Mouse (Mus musculus) kidney, adult 18-20 months (tissue): ENCODE data around the gene Klk11.

Experiments
- DNase-seq: peaks from one replicate; pipeline ENCODE4 v3.0.0; 2021

The Klk11 gene

DNA sequence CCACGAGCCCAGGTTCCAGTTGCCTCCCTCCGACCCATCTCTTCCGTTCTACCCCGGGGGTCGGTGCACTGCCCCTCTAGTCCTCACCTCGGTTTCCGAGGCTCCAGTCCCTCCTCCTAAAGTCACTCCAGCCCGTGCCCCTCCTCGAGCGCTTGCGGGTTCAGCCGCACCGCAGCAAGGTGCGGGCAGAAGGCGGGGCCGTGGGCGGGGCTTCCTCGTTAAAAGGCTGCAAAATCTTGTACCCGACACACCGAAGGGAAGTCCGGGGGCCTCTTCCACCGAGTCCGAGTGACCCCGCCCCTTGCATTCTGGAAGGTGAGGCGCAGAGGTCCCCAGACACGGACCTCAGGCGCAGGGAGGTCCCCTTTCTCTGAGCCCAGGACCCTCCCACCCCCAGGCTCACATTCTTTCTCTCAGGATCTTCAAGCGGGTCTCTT is 22.9 kb downstream of the Klk11 start, which contains the start of gene Klk8:
TSS of gene Klk8 (plus strand) at position 245 of the 437 bp plus-strand sequence.
- DNase-seq, result peak; percentile 17

DNA sequence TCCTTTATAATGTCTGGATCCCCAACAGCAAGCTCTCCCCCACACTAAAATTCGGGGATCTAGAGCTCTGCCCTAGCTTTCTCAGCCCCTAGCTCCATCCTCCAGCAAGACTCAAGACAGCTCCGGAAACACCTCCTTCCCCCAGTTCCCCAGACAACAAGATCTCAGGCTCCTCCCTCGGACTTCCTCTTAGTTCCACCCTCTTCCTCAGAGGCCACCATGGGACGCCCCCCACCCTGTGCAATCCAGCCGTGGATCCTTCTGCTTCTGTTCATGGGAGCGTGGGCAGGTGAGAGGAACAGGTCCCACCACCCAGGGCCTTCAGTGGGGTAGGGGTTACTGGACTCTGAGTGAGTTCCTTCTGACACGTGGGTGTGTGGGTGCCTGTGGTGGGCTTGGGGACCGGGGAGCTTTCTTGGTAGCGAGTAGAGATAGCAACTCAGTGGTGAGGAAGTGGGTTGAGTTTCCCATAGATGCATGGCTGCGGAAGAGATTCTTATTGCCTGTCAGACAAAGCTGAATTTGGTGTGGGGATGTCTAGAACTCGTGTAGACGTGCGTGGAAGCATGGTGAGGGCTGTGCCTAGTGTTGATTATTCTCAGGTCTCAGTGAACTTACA is 23.5 kb downstream of the Klk11 start:
- DNase-seq, result no peak

DNA sequence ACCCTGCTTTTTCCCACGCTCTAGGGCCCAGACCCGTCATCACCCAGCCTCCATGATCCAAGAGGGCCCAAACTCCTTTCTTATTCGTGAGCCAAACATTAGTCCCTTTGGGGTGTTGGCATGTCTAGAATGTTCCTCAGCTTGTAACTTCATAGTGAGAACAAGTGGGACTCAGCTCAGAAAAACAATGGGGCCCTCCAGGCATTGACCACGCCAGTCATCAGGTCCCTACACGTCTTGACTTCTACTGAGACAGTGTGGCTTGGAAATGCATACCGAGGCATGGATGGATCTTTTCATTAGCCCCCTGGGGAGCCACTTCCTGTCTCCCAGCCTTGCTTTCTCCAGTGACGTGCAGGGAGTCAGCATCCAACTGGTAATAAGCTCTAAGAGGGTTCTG is 25.5 kb downstream of the Klk11 start:
- no peak for DNase-seq

DNA sequence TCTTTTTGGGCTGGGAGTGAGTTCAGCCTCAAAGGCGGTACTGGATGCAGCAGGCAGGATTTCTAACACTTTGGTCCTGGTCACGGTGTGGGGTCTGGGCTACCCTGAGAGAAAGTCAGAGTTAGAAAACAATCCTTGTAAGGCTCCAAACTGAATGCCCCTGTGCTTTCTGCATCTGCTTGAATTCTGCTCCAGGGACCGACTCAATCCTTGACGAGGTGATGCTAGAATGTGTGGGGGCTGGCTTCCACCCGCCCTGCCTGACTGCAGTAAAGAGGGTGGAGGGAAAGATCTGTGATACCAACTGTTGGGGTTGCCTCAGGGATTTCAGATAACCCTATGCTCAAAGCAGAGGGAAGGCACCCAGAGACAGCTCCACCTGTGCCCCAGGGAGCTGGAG is 36.6 kb downstream of the Klk11 start, which contains the start of gene Klk7:
TSS of gene Klk7 (plus strand) at position 301 of the 400 bp plus-strand sequence.
- no peak for DNase-seq

DNA sequence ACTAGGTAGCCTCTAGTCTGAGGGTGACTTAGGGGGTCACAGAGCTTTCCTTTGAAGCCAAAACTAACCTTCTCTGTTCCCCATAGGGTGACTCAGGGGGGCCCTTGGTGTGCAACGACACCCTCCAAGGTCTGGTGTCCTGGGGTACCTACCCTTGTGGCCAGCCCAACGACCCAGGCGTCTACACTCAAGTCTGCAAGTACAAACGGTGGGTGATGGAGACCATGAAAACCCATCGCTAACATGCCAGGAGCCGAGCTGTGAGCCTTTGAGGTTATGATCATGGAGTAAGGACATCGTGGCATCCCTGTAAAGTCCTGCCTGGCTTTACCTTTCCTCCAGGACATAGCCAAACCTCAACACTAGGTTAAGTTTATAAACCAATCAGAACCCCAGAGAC is 40.8 kb downstream of the Klk11 start:
- DNase-seq, result no peak

DNA sequence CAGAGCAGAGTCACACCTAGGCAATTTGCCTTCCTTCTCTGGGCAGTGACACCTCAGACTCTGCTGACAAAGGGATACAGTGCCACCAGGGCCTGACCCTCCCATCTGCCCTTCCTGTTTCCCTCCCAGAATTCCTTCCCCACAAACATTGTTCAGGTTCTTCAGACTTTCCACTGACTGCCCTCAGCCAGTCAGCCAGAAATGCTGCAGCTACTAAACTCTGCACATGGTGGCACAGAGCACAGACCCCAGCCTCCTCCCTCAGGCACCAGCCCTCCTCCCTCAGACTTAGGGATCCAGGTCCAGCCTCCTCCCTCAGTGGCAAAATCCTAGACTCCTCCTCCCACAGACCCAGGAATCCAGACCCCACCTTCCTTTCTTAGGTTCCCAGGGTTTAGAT is 42.3 kb downstream of the Klk11 start:
- DNase-seq, result no peak

DNA sequence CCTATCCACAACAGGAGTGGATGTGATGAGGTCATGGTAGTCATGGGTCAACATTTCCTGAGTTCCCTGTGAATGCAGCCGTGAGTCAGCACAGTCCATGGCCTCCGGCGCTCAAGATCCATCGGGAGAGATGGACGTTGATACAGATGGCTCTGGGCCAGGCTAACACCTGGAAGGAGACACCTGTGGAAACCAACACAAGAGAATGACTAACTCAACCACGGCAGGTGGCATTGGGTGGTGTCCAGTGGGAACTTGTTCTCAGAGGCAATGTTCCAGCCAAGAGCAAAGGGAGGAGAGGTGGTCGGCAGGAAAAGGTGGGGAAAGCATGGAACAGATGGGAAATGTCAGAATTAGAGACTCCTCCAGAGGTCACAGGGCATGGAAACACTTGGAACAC is 47.2 kb downstream of the Klk11 start:
- DNase-seq, result no peak

DNA sequence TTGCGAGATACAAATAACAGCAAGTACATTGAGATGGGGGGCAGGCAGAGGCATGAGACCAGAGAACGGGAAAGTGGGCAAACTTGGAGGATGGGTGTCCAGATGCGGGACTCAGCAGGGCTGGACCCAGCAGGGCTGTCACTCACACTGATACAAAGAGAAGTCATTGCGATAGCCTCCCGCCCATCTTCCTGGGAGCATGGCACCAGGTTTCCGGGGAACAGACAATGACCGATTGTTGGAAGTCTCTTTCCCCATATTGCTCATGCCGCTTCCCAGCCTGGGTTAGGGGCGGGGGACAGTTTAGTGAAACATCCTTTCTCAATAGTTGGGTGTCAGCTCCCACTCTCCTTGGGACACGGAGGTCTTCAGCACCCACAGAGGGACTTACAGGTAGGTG is 49.8 kb downstream of the Klk11 start, which contains the start of gene Klk6:
TSS of gene Klk6 (plus strand) at position 301 of the 400 bp plus-strand sequence.
- no peak for DNase-seq

DNA sequence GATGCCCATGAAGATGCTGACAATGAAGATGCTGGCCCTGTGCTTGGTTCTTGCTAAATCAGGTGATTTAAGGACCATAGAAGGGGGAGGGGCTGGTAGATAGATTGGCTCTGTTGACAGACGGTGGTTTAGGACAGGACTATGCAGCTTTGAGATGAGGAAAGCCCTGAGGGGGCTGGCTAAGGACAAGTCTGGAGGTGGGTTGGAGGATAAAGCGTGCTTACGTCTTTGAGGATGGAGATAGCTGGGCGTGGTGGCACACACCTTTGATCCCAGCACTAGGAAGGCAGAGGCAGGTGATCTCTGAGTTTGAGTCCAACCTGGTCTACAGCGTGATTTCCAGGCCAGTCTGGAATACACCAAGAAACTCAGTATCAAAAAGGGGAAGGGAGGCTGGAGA is 51.7 kb downstream of the Klk11 start:
- DNase-seq, result no peak

DNA sequence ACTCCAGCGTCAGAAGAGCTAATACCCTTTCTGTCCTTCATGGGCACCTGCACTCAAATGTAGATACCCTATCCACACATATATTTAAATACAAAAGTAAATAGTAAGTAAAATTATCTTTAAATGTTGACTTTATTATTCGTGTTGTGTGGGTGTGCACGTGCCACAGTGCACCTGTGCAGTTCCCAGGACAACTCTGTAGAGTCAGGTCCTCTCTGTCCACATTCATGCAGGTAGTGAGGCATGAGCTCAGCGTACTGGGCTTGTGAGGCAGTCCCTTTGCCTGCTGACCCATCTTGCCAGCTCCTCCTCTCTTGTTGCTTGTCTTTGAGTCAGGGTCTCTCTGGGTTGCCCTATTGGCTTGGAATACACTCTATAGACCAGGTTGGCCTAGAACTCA is 53.3 kb downstream of the Klk11 start:
- DNase-seq, result no peak
